Mouse (Mus musculus): ENCODE measurements around the gene Olfr115.

Gene Olfr115

DNA sequence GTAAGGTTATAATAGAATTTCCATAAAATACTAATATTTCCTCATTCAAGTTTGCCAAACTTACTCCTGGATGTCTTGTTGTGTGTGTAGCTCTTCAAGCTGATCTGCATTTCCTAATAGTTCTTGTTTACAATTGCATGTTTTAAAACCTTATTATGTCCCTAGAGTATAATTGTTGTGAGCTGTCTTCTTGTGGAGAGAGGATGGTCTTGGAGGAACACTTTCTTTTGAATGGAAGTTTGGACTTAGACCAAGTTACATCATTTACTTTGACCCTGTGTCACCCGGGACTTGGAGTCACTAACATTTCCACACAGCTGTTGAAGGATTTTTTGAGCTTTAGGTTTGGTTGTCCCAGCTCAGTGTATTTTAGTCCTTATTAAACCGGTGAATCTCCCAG is at the start of gene Olfr115, which contains the start of gene Olfr116:
Olfr115 (minus strand) TSS at position 101 of the 400 bp plus-strand sequence.
Olfr116 (minus strand) TSS at position 191 of the 400 bp plus-strand sequence.
- no peak for DNase-seq (ENCODE audit: low spot score in 2 of 2)

DNA sequence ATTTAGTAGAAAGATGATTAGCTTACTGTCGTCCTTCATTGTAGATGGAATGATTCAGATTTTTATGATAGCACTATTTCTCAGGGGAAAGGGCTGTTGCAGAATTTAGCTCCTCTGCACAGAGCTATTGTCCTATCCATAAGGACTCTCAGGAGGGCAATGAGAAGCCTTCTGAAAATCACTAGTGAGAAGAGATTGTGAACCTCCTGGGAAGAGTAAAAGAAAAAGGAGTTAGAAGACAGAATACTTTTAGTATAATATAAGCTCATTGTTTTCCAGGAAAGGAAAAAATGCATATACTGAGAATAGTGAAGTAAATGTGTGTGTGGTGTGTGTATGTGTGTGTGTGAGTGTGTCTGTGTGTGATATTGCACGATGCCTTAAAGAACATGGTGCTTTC is 39.8 kb upstream of the Olfr115 start, which contains the start of gene Olfr118:
Olfr118 (plus strand) TSS at position 301 of the 400 bp plus-strand sequence.
- no peak for DNase-seq (ENCODE audit: low spot score in 2 of 2)

DNA sequence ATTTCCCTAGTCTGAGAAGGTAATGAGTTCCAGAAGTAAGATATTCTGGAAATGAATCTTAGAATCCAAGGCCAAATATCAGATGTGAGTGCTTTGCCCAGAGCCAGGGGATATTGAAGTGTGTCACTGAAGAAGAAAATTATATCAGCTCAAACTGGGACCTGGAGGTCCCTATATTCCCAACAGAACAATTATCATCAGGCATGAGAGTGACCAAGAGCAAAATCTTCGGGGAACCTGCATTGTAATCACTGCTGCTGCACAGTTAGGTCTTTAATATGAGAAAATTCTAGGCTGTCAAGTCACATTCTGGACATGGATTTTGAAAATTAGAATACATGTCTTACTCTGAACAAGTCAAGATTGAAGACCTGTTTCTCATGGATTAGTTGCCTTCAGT is 36.8 kb upstream of the Olfr115 start, which contains the start of gene Olfr117:
Olfr117 (minus strand) TSS at position 101 of the 400 bp plus-strand sequence.
- DNase-seq (ENCODE audit: low spot score in 2 of 2): no peak

DNA sequence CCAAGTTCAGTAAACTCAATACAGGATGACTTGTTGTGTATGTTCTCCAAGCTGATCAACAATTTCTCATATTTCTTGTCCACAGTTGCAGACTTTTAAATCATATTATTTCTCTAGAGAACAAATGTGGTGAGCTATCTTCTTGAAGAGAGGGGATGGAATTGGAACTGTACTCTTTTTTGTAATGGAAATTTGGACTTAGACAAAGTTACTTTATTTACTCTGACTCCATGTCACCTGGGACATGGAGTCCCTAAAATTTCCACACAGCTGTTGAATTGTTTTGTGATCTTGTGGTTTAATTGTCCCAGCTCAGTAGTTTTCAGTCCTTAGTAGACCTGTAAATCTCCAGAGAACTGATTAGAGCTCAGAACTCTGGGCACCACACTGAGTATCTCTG is 34.3 kb downstream of the Olfr115 start, which contains the start of gene Olfr114:
Olfr114 (minus strand) TSS at position 101 of the 400 bp plus-strand sequence.
- DNase-seq (ENCODE audit: low spot score in 2 of 2): no peak

DNA sequence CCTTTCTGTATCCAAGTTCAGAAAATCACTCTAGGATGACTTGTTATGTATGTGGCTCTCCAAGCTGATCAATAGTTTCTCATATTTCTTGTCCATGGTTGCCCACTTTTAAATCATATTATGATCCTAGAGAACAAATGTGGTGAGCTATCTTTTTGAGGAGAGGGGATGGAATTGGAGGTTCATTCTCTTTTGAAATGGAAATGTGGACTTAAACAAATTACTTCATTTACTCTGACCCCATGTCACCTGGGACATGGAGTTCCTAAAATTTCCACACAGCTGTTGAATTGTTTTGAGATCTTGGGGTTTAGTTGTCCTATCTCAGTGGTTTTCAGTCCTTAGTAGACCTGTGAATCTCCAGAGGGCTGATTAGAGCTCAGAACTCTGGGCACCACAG is 49.3 kb downstream of the Olfr115 start, which contains the start of gene Olfr113:
Olfr113 (minus strand) TSS at position 101 of the 400 bp plus-strand sequence.
- no peak for DNase-seq (ENCODE audit: low spot score in 2 of 2)

DNA sequence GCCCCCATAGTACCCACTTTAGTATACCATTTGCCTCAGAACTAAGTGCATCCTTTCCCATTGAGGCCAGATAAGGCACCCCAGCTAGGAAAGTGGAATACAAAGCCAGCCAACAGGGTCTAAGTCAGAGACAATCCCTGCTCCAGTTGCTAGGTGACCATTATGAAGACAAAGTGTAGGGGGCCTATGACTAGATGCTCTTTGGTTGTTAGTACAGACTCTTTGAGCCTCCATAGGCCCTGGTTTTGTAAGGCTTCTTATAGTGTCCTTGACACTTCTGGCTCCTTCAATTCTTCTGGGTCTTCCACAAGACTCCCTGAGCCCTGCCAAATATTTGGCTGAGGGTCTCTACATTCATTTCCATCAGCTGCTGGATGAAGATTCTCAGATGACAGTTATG is 57.6 kb downstream of the Olfr115 start, which contains the start of gene Olfr112:
Olfr112 (minus strand) TSS at position 101 of the 400 bp plus-strand sequence.
- DNase-seq (ENCODE audit: low spot score in 2 of 2): no peak
